Mouse (Mus musculus): ENCODE results near the gene Shisa6.

The Shisa6 gene

DNA sequence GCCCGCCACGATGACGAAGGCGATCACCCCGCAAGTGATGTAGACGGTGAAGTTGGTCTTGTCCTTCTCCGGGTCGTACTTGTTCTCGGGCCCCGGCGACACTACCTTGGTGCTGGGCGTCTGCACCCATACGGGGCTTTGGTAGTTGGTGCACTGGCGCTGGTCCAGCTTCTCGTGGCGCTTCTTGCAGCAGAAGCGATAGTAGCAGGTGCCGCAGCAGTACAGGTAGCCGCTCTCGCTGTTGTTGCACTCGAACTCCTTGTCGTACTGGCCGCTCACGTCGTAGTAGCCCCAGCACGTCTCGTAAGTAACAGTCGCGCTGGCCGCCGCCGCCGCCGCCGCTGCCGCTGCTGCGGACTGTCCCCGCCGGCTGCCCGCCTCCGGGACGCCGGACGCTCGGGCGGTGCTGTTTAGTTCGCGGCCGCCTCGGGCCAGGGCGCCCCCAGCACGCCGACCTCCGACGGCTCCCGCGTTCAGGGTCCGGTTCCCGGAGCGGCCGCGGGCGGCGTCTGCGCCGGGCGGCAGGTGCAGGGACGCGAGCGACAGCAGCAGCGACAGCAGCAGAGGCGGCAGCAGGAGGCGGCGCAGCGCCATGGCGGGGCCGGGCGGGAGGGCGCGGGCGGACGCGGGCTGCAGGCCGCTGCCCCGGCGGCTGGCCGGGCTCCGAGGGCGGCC is at the start of gene Shisa6:
Shisa6 (minus strand) TSS at position 594 of the 675 bp plus-strand sequence.
- ChIA-PET CTCF (no interaction called here), POLR2A (no interaction called here)

GRCm38 (mm10) chr11:66573888-66574287 is 48.1 kb upstream of the Shisa6 start:
- CTCF ChIA-PET, result no interaction called here

GRCm38 (mm10) chr11:66569045-66569444 is 43.3 kb upstream of the Shisa6 start:
- CTCF ChIA-PET, result no interaction called here

More at GRCm38 (mm10) chr11:66573888-66574287, 48.1 kb upstream of the Shisa6 start:
- POLR2A ChIA-PET, result no interaction called here

DNA sequence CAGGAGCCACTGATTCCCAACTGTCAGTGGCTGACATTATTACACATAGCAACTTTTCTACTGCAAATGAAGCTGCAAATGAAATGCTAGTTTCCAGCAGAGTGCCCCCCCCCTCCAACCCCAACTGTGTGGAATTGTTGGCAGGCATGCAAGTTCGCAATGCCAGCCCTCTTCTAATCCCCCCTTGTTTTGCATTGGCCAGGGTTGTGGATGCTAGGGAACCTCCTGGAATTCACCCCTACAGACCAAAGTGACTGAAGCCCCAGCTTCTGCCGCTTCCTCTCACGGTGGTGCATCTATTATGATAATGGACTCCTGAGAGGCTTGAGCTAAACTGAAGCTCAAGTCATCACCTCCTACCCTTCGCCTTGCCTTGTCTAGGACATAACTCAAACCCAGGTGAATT is 42.6 kb upstream of the Shisa6 start:
- CTCF ChIA-PET, result no interaction called here
- POLR2A ChIA-PET, result no interaction called here

More at GRCm38 (mm10) chr11:66569045-66569444, 43.3 kb upstream of the Shisa6 start:
- POLR2A ChIA-PET, result no interaction called here

- ChIA-PET CTCF (no interaction called here), POLR2A (interaction anchor here in 1 of 4 experiments (0.6 to 0.8 kb wide), 2 partner anchors 31 to 798 kb away, joined by 3 read pairs; no protein-coding TSS in a partner anchor)
These were observed 41.6 kb upstream of the Shisa6 start for GRCm38 (mm10) chr11:66567382-66567781.

DNA sequence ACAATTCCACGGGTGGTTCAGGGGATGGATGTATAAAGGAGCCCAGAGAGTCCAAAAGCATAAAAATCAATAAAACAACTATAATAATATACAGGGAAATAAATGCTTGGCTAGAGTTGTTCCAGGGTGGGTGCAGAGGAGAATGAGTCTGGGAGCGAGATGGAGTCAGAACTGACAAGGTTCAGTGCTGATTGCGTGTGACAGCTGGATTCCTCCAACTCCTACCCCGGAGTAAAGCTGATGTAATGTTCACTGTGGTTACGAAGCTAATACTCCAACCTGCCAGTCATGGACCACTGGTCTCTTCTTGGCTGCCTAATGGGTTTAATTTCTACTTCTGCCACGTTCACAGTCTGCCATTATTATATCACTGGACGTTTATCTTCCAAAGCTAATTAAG is 36.5 kb upstream of the Shisa6 start:
- ChIA-PET CTCF (no interaction called here), POLR2A (no interaction called here)

DNA sequence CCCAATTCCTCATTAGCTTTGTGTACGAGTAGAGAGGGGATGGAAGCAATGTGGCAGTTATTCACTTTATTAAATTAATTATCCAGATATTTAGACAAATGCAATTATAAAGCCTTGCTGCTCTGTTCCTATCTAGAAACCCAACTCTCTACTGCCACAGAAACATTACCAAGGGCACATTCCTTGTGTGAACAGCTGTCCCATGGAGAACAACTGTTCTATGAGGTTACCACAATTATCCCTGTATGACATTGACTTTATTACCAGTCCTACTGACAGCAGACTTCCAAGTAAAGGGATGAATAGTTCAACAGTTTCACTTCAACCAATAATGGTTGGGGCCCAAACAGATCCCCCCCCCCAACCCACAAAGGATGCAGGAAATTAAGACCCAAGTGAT is 12.1 kb upstream of the Shisa6 start:
- ChIA-PET POLR2A (no interaction called here), CTCF (interaction anchor here in 1 of 4 experiments (0.6 kb wide), 1 partner anchor 980 kb away, joined by 4 read pairs; no protein-coding TSS in a partner anchor)

DNA sequence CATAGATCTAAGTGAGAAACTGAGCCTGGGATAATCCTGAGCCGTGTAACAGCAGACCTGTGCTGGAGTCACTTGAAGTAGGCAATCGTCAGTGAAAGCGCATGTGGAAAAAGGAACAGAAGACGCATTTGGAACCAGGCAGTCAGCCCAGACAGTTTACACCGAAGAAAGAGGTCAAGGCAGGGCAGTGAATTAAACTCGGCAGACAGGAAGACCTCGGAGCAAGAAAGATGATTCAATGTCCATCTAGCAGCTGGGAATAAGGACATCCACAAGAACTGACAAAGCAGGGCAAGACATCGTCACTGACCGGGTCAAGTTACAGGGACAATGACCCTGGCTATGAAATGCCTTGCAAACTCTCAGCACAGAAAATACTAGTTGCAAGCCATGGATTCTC is 10.1 kb upstream of the Shisa6 start:
- ChIA-PET POLR2A (interaction anchor here in 1 of 4 experiments (1.6 kb wide), 1 partner anchor 65 kb away, joined by 3 read pairs; no protein-coding TSS in a partner anchor), CTCF (no interaction called here)

DNA sequence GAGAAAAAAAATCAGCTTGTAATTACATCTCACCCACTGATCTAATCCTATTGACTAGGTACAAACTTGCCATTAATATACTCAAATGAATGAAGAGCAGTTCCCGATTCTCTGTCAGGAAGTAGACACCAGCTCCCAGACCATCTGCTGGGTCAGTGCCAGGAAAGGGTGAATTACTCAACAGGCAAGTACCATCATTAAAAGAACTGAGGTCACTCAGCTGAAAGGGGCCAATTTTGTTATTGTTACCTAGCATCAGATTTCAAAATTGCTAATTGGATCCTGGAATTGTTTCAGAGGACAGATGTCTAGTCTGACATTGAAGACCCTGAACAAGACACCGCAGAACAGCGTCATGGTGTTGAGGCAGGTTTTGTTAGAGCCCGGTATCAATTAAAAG is 9.4 kb upstream of the Shisa6 start:
- POLR2A ChIA-PET, result interaction anchor here in 1 of 4 experiments (1.6 kb wide), 1 partner anchor 66 kb away, joined by 3 read pairs; no protein-coding TSS in a partner anchor
- CTCF ChIA-PET, result no interaction called here

DNA sequence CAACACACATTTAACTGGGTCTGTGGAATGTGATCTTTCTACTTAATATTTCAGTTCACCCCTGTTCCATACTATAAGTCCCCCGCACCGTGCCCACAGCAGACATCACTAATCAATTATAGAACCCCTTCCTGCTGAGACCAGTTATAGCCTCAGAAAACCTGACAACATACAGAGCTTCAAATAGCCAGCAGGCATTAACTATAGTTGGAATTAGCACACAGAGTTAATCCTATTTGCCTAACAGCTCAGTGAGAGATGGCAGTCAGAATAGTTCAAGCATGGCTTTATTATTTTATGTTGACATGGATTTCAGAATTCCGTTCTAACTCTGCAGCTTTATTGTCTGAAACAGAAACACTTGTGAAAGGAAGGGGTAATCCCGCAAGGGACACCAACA is 8.5 kb upstream of the Shisa6 start:
- ChIA-PET POLR2A (no interaction called here), CTCF (no interaction called here)

DNA sequence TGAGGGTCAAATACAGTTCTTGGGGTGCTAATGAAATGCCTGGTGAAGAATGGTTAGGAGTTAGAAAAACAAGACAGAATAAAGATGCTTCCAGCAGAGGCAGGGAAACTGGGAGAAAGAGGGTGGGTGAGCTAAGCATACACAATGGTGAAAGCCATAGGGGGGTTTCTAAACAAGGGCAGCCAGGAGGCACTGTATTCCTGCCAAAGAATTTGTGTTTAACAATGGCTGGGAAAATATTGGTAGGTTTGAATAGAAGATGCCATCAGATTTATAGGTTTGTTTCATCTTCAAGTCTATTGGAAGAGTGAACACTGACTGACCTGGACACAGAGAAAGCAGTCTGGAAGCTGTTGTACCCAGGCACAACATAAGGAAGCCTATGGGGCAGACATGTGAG is 2.4 kb upstream of the Shisa6 start:
- POLR2A ChIA-PET, result no interaction called here
- CTCF ChIA-PET, result no interaction called here

DNA sequence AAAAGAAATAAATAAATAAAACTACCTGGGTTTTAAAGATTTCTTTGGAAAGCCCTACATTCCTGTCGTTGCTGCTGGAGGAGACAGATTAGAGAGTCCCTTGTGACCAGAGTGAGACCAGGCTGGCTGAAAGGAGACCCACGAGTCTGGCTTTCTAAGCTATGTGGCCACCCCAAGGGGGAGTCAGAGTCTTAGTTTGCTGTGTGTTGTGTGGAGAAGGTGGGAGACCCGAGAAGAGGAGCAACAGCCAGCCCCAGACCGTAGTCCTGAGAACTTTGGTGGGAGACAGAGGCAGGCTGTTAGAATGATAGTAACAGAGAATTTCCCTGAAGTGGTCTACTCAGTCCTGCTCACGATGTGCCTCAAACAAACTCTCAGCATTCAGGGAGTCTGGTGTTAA is 1.6 kb upstream of the Shisa6 start:
- POLR2A ChIA-PET, result interaction anchor here in 1 of 4 experiments (0.7 kb wide), 1 partner anchor 379 kb away, joined by 3 read pairs; no protein-coding TSS in a partner anchor
- CTCF ChIA-PET, result interaction anchor here in 3 of 4 experiments (0.6 to 1.1 kb wide), 3 partner anchors 41 to 470 kb away, joined by 3 read pairs; no protein-coding TSS in a partner anchor

GRCm38 (mm10) chr11:66526981-66527320 is 1.2 kb upstream of the Shisa6 start:
- ChIA-PET CTCF (interaction anchor here (0.6 to 1.1 kb wide), 4 partner anchors 40 to 706 kb away, joined by 3 read pairs; no protein-coding TSS in a partner anchor), POLR2A (interaction anchor here in 1 of 4 experiments (0.7 kb wide), 1 partner anchor 380 kb away, joined by 3 read pairs; no protein-coding TSS in a partner anchor)

DNA sequence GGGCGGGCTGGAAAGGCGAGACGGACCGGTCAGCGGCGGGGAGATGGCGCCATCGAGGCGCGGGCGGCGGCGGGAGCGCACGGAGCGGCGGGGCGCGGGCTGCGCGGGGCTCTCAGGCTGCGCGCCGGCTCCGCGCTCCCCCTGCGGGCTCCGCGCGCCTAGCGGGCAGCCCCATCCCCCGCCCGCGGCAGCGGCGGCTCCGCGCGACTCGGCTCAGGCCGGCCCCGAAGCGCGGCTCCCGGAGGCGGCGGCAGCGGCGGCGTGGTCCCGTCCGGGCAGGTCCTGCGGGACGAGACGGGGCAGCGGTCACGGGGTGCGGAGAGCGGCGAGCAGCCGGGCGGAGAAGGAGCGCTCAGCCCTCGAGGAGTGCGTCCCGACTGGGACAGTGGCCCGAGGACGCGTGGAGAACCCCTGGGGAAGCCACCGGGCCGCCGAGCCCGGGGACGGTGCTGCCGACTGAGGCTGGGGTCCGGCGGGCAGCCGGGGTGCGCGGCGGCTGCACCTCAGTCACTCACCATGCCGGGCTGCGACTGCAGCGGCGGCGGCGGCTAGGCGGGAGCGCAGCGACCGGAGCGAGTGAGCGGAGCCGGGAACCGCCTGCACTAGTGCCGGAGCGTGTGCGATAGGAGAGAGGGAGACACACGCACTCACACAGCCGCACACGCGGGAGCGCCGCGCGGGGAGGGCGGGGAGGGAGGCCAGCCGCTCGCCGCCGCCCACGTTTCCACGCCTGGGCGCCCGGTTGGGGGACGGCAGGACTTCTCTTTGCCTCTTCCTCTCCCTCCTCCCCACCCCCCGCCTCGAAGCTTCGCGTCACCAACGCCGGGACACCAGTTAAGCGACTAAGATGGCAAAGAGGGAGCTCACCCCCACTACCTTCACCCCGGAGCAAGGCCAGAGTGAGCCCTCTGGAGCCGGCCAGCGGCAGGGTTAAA is 549 bp upstream of the Shisa6 start:
- POLR2A ChIA-PET, result interaction anchor here in 1 of 4 experiments (0.7 kb wide), 1 partner anchor 380 kb away, joined by 3 read pairs; no protein-coding TSS in a partner anchor
- CTCF ChIA-PET, result interaction anchor here (0.6 to 1.1 kb wide), 4 partner anchors 40 to 706 kb away, joined by 3 read pairs; no protein-coding TSS in a partner anchor

GRCm38 (mm10) chr11:66524251-66524650 is 1.5 kb downstream of the Shisa6 start:
- ChIA-PET CTCF (no interaction called here), POLR2A (interaction anchor here in 1 of 4 experiments (0.5 kb wide), 1 partner anchor 57 kb away, joined by 11 read pairs; no protein-coding TSS in a partner anchor)

GRCm38 (mm10) chr11:66522376-66522775 is 3.4 kb downstream of the Shisa6 start:
- CTCF ChIA-PET, result interaction anchor here in 1 of 4 experiments (0.6 kb wide), 1 partner anchor 1355 kb away, joined by 8 read pairs; no protein-coding TSS in a partner anchor
- POLR2A ChIA-PET, result no interaction called here

DNA sequence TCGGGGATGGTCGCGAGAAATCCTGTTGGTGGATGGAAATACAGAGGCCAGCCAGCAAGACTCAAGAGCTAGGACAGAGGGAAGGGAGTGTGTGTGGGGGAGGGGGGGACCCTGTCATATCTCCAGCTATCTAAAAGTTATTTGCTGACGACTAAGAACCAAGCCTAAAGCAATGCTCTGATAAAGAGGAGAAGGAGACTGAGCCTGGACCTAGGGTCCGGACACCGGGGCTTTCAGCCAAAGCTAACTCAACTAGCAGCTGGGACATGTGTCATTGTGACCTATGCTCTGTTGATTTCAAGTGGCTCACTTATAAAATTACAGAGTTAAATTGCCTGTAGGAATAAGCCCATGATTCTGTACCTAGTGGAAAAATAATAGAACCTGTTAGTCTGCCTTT is 6.4 kb downstream of the Shisa6 start:
- ChIA-PET POLR2A (no interaction called here), CTCF (interaction anchor here in 1 of 4 experiments (0.6 to 1.3 kb wide), 2 partner anchors 94 to 582 kb away, joined by 3 read pairs; no protein-coding TSS in a partner anchor)

DNA sequence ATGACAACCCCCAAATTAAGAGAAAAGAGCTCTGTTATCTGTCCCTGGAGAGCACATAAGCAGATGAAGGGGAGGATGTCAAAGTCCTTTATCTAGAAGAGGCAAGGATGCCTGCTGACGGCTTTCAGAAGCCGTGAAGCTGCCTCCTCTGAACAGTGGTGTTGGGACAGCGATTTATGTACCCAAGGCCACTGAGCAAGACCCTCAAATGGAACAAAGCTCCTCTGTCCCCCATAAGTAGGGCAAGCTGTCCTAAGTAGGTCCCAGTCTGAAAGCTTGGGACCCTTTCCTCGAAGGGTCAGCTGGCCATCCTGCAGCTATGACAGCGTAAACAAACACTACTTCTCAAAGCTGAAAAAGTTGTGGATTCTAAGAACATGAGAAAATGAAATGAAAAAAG is 11.4 kb downstream of the Shisa6 start:
- ChIA-PET POLR2A (no interaction called here), CTCF (no interaction called here)

DNA sequence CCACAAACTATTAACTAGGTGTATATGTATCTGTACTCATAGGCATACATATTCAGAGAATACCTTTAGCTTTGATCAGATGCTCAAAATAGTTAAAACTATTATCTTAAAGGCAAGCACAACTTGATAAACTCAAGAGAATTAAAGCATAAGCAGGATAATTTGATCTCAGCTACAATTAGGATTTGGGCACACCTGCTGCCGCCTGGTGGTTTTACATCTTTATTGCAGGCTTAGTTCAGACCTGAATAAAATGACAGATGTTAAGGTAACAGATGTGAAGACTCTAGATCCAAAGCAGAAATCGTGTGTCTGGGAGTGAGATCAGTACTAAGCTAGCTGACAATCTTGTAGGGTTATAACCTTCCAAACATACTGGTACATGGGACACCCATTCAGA is 24.8 kb downstream of the Shisa6 start:
- CTCF ChIA-PET, result interaction anchor here in 2 of 4 experiments (0.6 to 1.0 kb wide), 4 partner anchors 9 to 680 kb away, joined by 3 to 4 read pairs (median 3); no protein-coding TSS in a partner anchor
- POLR2A ChIA-PET, result no interaction called here
